Mouse (Mus musculus): ENCODE data around the gene Hs2st1.

Gene Hs2st1

GRCm38 (mm10) chr3:144496762-144497161 is 73.2 kb downstream of the Hs2st1 start:
- DNase-seq: no peak

- DNase-seq: no peak
Measured at GRCm38 (mm10) chr3:144494838-144495237, 75.1 kb downstream of the Hs2st1 start.

DNA sequence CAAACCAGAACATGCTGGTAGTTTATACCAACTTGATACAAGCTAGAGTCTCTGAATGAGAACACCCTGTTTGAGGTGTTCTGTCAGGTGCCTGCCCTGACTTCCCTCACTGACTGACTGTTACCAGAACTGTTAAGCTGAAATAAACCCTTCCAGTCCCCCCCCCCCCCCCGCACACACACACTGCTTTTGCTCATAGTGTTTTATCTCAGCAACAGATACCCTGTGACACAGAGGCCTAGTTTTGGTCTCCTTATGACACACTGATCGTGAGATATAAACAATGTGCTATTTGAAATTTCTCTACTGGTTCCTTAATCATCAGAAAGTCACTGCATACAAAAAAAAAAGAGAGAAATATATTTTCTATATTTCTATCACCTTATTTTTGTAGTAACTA is 81.2 kb downstream of the Hs2st1 start:
- no peak for DNase-seq

- DNase-seq: no peak
Measured at GRCm38 (mm10) chr3:144480595-144480994, 89.4 kb downstream of the Hs2st1 start.

GRCm38 (mm10) chr3:144478427-144478794 is 91.6 kb downstream of the Hs2st1 start:
- no peak for DNase-seq

DNA sequence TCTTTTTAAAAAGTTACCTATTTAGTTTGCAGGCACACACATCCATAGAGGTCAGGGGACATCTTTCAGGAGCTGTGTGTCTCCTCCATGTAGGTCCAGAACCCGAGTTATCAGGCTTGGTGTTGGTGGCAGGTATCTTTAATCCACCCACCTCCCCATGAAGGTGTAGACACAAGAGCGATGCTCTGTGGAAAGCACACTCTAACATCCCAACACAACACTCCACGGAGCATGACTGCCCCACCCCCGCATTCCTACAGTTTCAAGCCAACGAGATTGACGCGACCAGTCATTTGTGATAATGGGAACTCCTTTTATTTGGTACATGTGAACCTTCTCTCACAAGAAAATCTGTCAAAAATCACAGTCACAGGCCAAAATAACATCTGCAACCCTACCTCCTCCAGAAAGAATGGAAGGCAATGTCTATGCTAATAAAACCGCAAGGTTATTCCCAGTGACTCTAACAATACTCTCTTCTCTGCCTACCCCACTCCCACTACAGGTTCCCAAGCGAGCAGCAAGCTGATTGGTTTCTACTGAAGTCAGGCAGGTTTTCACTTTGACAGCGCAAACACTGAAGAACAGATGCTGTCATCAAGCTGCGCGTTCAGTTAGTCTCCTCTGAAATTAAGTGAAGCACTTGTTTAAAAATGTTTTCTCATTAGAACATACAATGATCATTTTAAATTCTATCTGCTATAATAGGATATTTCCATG is 92.1 kb downstream of the Hs2st1 start:
- DNase-seq: no peak

DNA sequence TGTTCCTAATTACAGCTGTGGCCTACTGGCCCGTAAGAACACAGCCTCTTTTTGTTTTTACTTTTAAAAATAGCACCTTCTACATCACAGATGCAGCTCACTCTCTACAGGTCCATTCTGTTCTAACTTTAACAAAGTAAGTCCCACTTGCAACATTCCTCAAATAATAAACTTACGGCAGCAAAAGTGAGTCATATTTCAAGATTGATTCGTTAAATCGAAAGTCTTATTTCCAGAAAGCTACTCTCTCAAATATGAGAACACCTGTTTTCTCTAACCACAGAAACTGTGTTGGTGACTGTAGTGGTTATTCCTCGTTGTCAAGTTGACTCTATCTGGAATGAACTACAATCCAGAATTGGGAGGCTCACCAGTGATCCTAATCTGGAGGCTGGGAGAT is 94.1 kb downstream of the Hs2st1 start:
- DNase-seq: no peak

DNA sequence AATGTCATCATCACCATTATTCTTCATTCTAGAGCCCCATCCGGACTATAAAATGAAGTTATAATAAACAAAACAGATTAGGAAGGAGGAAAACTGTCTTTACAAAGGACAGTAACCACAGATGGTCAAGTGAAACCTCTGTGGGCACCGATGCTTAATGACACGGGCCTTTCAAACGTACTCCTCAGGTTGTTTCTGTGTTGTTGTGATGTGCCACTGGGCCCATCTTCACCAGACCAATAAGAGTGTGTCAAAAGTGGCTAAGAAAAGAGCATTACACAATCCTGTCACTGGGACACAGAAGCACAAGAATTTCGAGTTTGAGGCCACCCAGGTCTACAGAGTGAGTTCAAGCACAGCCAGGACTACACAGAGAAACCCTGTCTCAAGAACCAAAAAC is 95.3 kb downstream of the Hs2st1 start:
- no peak for DNase-seq

DNA sequence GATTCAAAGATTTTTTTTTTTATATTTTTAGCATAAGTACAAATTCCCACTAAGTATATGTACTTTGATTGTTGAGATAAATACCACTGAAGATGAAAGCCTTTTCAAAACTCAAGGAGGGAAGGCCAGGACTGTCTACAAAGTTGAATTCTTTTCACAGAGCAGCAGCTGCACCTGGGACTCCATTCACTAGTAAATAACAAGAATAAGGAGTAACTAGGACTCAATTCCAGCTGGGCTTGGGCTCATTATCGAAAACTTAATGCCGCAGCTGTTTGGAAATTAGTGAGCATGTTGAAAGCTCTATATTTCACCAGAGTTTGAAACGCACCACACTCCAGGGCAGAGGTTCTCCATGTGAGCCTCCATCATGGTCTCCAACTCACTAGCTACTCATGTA is 98.0 kb downstream of the Hs2st1 start:
- no peak for DNase-seq

- no peak for DNase-seq
Measured at GRCm38 (mm10) chr3:144470901-144471300, 99.1 kb downstream of the Hs2st1 start.

DNA sequence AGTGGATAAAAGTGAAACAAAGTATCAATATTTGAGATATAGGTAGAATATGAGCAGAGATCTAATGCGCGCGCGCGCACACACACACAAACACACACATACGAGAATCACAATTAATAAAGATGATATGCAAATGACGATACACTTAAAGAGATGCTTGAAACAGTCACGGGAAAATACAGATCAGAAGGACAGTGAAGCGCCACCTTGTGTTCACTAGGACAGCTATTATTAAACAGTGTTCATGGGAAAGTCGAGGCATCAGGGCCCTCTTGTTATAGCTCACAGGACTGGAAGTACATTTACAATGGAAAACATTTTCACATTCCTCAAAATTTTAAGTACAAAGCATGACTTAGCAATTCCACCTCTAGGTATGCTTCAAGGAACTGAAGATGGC is 102.5 kb downstream of the Hs2st1 start:
- no peak for DNase-seq

- DNase-seq: no peak
Measured at GRCm38 (mm10) chr3:144466108-144466678, 103.8 kb downstream of the Hs2st1 start.

GRCm38 (mm10) chr3:144462679-144463078 is 107.3 kb downstream of the Hs2st1 start:
- DNase-seq: no peak

- DNase-seq: no peak
Measured at GRCm38 (mm10) chr3:144460183-144460788, 109.7 kb downstream of the Hs2st1 start.

- no peak for DNase-seq
Measured at GRCm38 (mm10) chr3:144459285-144459697, 110.7 kb downstream of the Hs2st1 start.

GRCm38 (mm10) chr3:144453701-144454430 is 116.1 kb downstream of the Hs2st1 start:
- DNase-seq: peak; percentile 64

DNA sequence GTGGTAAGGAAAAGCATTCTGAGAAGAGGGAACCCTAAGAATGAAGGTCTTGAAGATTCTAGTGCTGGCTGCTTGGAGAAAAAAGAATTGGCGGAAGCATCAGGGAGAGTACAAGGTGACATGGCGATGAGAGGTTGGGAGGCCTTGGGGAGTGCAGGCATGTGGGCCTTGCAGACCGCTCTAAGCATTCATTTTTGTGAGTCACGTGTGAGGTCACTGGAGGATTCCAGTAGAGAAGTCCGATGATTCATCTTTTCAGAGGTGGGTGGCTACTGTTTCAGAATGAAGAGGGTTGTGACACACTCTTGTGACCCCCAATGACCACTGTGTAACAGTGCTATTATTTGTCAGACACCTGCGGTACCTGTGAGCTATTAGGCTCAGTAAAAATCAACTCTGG is 121.0 kb downstream of the Hs2st1 start:
- no peak for DNase-seq

GRCm38 (mm10) chr3:144447917-144448316 is 122.1 kb downstream of the Hs2st1 start:
- DNase-seq: no peak

DNA sequence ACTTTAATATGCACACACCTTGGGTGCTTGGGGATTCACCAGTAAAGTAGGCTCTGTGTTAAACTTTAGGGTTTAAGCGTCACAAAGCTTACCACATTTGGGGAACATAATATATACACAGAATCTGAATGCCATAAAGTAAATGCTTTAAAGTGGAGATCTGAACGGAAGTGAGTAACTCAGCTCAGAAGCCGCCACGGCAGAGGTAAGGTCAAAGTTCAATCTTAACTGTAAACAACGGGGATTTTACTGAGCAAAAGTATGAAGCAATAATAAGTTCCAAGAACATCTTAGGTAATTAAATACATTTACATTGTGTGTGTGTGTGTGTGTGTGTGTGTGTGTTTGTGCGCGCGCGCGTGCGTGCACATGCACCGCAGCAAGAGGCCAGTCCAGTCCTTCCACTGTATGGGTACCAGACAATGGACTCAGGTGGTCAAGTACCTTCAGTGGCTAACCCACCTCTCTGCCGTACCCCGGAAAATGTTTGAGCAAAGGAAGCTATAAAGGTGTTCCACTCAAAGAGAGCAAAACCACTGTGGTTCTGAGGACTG is 123.8 kb downstream of the Hs2st1 start:
- no peak for DNase-seq

GRCm38 (mm10) chr3:144437871-144438398 is 132.0 kb downstream of the Hs2st1 start:
- no peak for DNase-seq

GRCm38 (mm10) chr3:144436076-144436475 is 133.9 kb downstream of the Hs2st1 start:
- no peak for DNase-seq

DNA sequence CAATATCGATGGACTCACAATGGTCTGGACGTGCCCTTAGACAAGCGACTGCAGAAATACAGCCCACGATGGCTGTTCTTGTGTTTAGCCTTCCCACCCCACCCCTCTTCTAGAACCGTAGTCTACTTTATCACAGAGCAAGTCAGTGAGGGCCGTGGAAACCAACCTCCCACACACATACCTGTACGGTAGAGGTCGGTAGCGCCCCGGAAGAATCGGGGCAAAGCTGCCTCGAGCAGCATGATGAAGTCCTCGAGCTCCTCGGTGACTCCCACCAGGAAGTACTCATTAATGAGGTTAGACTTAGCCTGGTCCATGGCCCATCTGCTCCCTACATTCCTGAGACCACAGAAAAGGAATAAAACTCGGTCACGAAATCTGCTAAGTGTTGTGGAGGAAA is 134.7 kb downstream of the Hs2st1 start:
- no peak for DNase-seq

DNA sequence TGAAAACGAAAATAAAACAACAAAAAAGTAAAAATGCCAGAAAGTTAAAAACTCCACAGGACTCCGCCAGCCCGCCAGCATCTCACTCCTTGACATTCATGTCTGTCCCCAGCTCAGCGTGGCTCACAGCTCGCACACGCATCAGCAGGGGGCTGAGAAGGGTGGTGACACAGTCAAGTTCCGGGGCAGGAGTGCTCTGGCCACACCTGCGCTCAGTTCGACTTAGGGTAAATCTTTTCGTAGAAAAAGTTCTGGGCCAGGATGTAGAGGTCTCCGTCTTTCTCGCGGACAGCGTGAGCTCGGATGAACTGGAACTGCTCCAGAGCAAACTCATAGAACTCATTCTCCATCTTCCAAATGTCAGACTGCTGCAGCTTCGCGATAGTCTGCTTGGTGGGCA is 135.7 kb downstream of the Hs2st1 start:
- no peak for DNase-seq
